Mouse (Mus musculus): ENCODE results near the gene Tbl1x.

DNA sequence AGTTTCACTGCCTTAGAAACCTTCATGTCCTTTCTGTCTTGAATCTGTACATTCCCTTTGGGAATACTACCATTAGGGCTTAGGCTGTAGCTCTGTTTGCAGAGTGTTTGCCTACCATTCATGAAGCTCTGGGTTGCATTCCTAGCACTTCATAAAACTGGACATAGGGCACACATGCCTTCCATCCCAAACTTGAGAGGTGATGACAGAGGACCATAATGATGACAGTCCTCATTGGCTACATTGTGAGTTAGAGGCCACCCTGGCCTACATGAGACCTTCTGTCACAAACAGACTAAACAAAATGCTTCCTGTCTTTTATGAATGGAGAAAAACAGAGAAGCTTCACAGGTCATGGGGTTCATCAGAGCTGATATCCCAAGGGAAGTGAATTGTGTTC, 33.2 kb downstream of the Tbl1x start:
- TF ChIP-seq GATA1 (IDR thresholded peaks at IDR 0.05; ENCODE audit: borderline replicate concordance, low read length) (no peak), FLI1 (IDR thresholded peaks at IDR 0.05; ENCODE audit: low read length) (no peak)
